Mouse (Mus musculus) liver, embryonic 14.5 days (tissue): ENCODE data around the gene Fam122c.

Experiments
- CTCF ChIP-seq: IDR thresholded peaks from 2 replicates; pipeline ENCODE4 v1.5.1; 2016; ENCODE audit warnings: antibody characterized with exemption, low read depth, control low read depth
- EP300 ChIP-seq: IDR thresholded peaks from 2 replicates; pipeline ENCODE4 v1.6.1; 2016; ENCODE audit warnings: antibody characterized with exemption, low read depth

GRCm38 (mm10) chrX:53270063-53270432 lies 3.2 kb upstream of the Fam122c start:
- no peak for TF ChIP-seq CTCF
- TF ChIP-seq EP300: no peak
